ENCODE assay signal across 18 mouse cellular contexts in the genomic region with DNA sequence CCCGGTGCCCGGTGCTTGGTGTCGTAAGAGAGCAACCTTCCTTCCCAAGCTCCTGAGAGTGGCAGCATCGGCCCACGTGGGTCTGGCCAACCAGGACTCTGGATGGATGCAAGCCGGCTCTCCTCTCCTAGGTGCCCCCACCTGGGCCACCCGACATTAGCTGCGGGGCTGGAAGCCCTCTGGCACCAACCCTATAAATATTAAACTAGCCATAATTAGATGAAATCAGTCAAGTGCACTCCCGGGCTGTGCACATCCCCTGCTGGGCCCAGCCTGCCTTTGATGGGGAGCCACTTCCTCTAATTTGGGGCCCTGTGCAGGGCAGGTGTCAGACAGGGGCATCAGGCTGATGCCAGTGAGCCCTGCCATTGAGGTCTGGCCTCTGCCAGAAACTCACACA.
DNase-seq lines count a peak whose midpoint lies in the region; ATAC-seq and TF ChIP-seq lines count a peak whose summit lies in the region.
"Had no signal": no experiment of that assay in that cellular context is flagged by ENCODE, and none has a peak within 500 bp of the region (broad histone marks: within the 10 kb centered on the region; RNA-seq: fewer than 3 reads in every experiment).

No protein-coding gene starts in this region.

- H3K27ac ChIP-seq in liver, postnatal 0 days (ENCODE audit: low read depth): no peak overlapping the region
- H3K27ac ChIP-seq in forebrain, embryonic 11.5 days (ENCODE audit: low read depth, low read length): no peak overlapping the region
- H3K27ac ChIP-seq in hindbrain, embryonic 16.5 days (ENCODE audit: low read depth, low read length): no peak overlapping the region
- H3K27ac ChIP-seq: gastrocnemius, adult 2 months; heart, embryonic 10.5 days; left cerebral cortex, adult 2 months had no signal

- no peak for TF ChIP-seq EP300 in liver, postnatal 0 days (IDR thresholded peaks at IDR 0.05; ENCODE audit: low read depth)

- peak; percentile 21 for DNase-seq in liver, postnatal 0 days
- no peak for DNase-seq in liver
- peak; percentile 8 for DNase-seq in T-cell, adult 2 months (ENCODE audit: low spot score)
- DNase-seq in forebrain, embryonic 11.5 days (ENCODE audit: low spot score): no peak
- no peak for DNase-seq in urinary bladder, postnatal 10 days (ENCODE audit: low spot score)
- DNase-seq in thymus, postnatal 4 days: no peak
- DNase-seq in urinary bladder, postnatal 25 days (ENCODE audit: low spot score): no peak
- DNase-seq: adrenal gland, postnatal 10 days; embryo, embryonic 11 days; gastrocnemius, adult 2 months; heart, postnatal 36 days; kidney, postnatal 36 days; lung, embryonic 14.5 days; right cerebral cortex, postnatal 14 days had no signal

- no peak for TF ChIP-seq CTCF in liver, postnatal 0 days (IDR thresholded peaks at IDR 0.05; ENCODE audit: low read depth)

- H3K9ac ChIP-seq in liver, postnatal 0 days (replicated peaks): no peak overlapping the region
- no peak overlapping the region for H3K9ac ChIP-seq in forebrain, embryonic 11.5 days (ENCODE audit: low read length)
- H3K9ac ChIP-seq in hindbrain, embryonic 16.5 days (ENCODE audit: low read depth, low read length): no peak overlapping the region
- H3K9ac ChIP-seq: lung, embryonic 14.5 days had no signal

- no peak overlapping the region for H3K4me2 ChIP-seq in liver, postnatal 0 days (ENCODE audit: low read depth, low read length)
- H3K4me2 ChIP-seq in forebrain, embryonic 11.5 days (ENCODE audit: low read depth, low read length, severe bottlenecking): no peak overlapping the region
- no peak overlapping the region for H3K4me2 ChIP-seq in hindbrain, embryonic 16.5 days (ENCODE audit: low read length)
- H3K4me2 ChIP-seq: lung, embryonic 14.5 days had no signal

- H3K4me1 ChIP-seq in liver, postnatal 0 days (ENCODE audit: insufficient read depth): no peaks in the 10 kb centered on the region
- no peaks in the 10 kb centered on the region for H3K4me1 ChIP-seq in forebrain, embryonic 11.5 days (replicated peaks; ENCODE audit: control insufficient read depth, insufficient read depth, low read length)
- H3K4me1 ChIP-seq in hindbrain, embryonic 16.5 days (ENCODE audit: control insufficient read depth, insufficient read depth, low read depth, low read length): peaks cover 9% of the 10 kb centered on the region; the same call in 1 of the 2 replicates

- H3K27me3 ChIP-seq in liver, postnatal 0 days (ENCODE audit: insufficient read depth, low read length): no peaks in the 10 kb centered on the region
- no peaks in the 10 kb centered on the region for H3K27me3 ChIP-seq in forebrain, embryonic 11.5 days (ENCODE audit: control insufficient read depth, insufficient read depth, low read length)
- H3K27me3 ChIP-seq in hindbrain, embryonic 16.5 days (replicated peaks; ENCODE audit: control insufficient read depth, insufficient read depth, low read length): no peaks in the 10 kb centered on the region; the same call in 1 of the 2 replicates

- WGBS in liver, postnatal 0 days (ENCODE audit: insufficient replicate concordance): 57% methylated on average over 9 of the region's 9 CpGs
- WGBS in forebrain, embryonic 11.5 days: 73% methylated on average over 9 of the region's 9 CpGs
- 43% methylated on average over 9 of the region's 9 CpGs for WGBS in hindbrain, embryonic 16.5 days

- H3K4me3 ChIP-seq in liver, postnatal 0 days (ENCODE audit: low read depth, low read length): no peak overlapping the region
- no peak overlapping the region for H3K4me3 ChIP-seq in forebrain, embryonic 11.5 days (ENCODE audit: low read depth, low read length)
- H3K4me3 ChIP-seq in hindbrain, embryonic 16.5 days (ENCODE audit: low read length): no peak overlapping the region
- H3K4me3 ChIP-seq: erythroblast, embryonic 14.5 days; gastrocnemius, adult 2 months; heart, embryonic 10.5 days; left cerebral cortex, adult 2 months had no signal

- no peaks in the 10 kb centered on the region for H3K9me3 ChIP-seq in liver, postnatal 0 days (ENCODE audit: low read length)
- H3K9me3 ChIP-seq in forebrain, embryonic 11.5 days (ENCODE audit: control insufficient read depth, low read length): no peaks in the 10 kb centered on the region
- H3K9me3 ChIP-seq in hindbrain, embryonic 16.5 days (ENCODE audit: control insufficient read depth, low read length): no peaks in the 10 kb centered on the region
- H3K9me3 ChIP-seq: heart, embryonic 10.5 days had no signal

- H3K36me3 ChIP-seq in liver, postnatal 0 days (replicated peaks; ENCODE audit: insufficient read depth, low read length): no peaks in the 10 kb centered on the region
- no peaks in the 10 kb centered on the region for H3K36me3 ChIP-seq in forebrain, embryonic 11.5 days (ENCODE audit: control insufficient read depth, insufficient read depth, low read length)
- H3K36me3 ChIP-seq in hindbrain, embryonic 16.5 days (ENCODE audit: control insufficient read depth, insufficient read depth, low read length): no peaks in the 10 kb centered on the region
- H3K36me3 ChIP-seq: heart, embryonic 10.5 days had no signal

- no peak for ATAC-seq in liver, postnatal 0 days
- ATAC-seq in forebrain, embryonic 11.5 days (replicated peaks; ENCODE audit: low FRiP score): 0 out of 2 replicates have a peak, but pooled peaks have one; percentile 31
- peak; percentile 38; the same call in 1 of the 2 replicates for ATAC-seq in hindbrain, embryonic 16.5 days

Comparison
In these comparisons a context has a peak if more than half of its experiments do, and no peak if none do; other contexts are left out.
1. DNase-seq: peak in liver, postnatal 0 days (single experiment) and T-cell, adult 2 months (single experiment); none in liver (single experiment), forebrain, embryonic 11.5 days (single experiment), urinary bladder, postnatal 10 days (single experiment), thymus, postnatal 4 days (single experiment) and urinary bladder, postnatal 25 days (single experiment).